Mouse (Mus musculus) liver, postnatal 0 days (tissue): ENCODE results near the gene Nt5m.

Experiments used
- CTCF ChIP-seq: sonication (generic); IDR thresholded peaks from 2 replicates; pipeline ENCODE4 v1.5.1; 2016; ENCODE audit warnings: antibody characterized with exemption, low read depth
- EP300 ChIP-seq: IDR thresholded peaks from 2 replicates; pipeline ENCODE4 v1.6.1; 2016; ENCODE audit warnings: antibody characterized with exemption, low read depth, mild to moderate bottlenecking

- no peak for TF ChIP-seq CTCF
- TF ChIP-seq EP300: no peak
These were observed 28.6 kb upstream of the Nt5m start for GRCm38 (mm10) chr11:59810480-59811158.
